Mouse (Mus musculus) spleen, adult 2 months (tissue): ENCODE measurements around the gene Rnf157.
"Not testable (repeated sequence)": the region's sequence is repeated elsewhere in the genome, so short reads cannot be mapped to it uniquely, and the experiment has no call there.

Source experiments
- CTCF ChIP-seq: fragments of 200-500 bp; IDR thresholded peaks from 2 replicates; pipeline ENCODE4 v1.5.1; 2011; ENCODE audit warnings: mild to moderate bottlenecking, inconsistent platforms; ENCODE audit not compliant: insufficient read depth, insufficient read length, insufficient replicate concordance; ENCODE audit errors: extremely low read depth
- POLR2A ChIP-seq: fragments of 200-500 bp; IDR thresholded peaks from 2 replicates; pipeline ENCODE4 v1.6.1; 2011; ENCODE audit warnings: low read depth, low read length, inconsistent platforms

GRCm38 (mm10) chr11:116383070-116383469 lies 29.8 kb downstream of the Rnf157 start:
- TF ChIP-seq CTCF, POLR2A: not testable (repeated sequence)
